Mouse (Mus musculus) C3H10T1/2 (cell line): ENCODE measurements around the gene Il10rb. TPM values are rescaled to one million over a fixed set of nuclear protein-coding genes. Genes with fewer than 3 reads are reported as not detected.

Experiments used
- polyA plus RNA-seq, 2 experiments: library from polyadenylated mRNA; unstranded; fragments of >200 nt; fragmentation: generic; extraction: Trizol; gene quantifications; one replicate each; pipeline ENCODE4 v1.2.1; 2012; ENCODE audit warnings: missing spikeins in 2 of 2

Gene Il10rb
- polyA plus RNA-seq = 10 to 100 TPM in 1 of 2 experiments, 1 to 10 TPM in 1; 3.7 to 18.8 TPM

DNA sequence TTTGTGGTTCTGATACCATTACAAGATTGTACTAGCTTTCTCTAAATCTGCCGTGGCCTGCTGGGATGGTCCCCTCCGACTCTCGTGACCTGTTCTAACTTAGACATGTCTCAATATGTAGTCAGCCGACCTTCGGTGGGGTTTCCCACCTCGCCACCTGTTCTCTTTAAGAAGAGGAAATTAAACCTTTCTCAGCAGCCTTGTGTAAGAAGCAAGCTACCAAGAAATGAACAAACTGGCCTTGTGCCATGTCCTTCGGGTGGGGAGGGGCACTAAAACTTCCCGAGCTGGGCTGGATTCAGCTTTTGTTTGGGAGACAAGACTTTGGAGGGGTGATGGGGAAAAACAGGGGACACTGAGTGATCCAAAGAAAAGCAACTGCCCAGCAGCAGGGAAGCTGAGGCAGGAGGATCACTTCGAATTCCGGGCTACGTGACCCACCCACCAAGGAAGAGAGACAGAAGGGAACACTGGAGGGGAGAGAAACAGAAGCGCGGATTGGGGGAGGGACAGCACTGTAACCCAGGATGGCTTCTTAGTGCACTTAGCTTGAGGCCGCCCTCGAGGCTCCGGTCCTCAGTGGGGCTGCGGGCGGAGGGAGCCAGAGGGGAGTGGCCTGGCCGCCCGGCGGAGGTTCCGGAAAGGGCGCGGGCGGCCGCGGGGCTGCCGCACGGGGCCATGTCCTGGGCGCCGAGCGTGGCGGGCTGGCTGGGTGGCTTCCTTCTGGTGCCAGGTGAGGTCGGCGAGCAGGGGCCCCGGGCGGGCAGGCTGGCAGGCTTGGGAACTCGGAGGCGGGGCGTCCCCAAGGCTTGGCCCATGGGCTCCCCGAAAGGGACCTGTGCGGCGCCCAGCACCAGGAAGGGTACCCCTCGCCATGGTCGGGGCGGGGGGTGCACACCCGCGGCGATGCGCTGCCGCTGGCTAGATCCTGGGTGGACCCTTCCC lies at the start of gene Il10rb:
Gene Il10rb, plus strand, starts transcription at position 525 of the 945 bp plus-strand sequence.

DNA sequence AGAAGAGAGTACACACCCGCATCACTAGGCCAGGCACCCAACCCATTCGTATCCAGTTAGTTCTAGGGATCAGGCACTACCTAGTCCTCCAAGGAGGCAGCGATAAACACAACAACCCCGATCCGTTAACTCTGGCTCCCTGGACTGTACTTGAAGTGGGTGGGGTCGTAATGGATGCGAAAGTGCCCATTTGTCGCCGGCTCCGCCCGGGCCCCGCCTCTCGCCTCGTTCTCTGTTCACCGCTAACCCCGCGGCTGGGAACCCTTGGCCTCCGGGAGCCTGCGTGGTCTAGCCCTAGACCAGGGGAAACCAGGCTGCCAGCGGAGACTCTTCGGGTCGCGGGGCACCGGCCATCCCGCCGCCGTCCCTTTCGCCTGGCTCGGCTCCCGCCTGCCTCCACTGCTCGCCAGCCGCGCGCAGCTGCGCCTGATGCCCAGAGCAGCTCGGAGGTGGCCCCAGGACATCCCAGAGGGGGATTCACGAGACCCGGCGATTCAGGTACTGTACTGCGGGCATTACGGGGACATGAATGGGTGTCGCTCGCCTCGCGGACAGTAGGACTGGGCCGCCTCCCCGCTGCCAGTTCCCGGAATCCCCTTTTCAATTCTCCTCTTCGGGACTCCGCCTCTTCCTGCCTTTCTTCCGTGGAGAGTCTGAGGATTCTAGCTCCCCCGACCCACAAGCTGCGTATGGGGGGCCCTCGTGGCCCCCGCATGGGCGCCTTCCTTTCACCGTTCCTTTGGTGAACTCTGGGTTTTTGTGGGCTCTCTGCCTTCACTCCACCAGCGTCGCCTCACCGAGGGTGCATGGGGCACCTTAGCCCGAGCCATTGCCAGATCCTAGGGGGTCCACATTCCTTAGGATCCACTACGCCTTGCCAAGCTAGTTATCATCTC lies 33.1 kb upstream of the Il10rb start, which contains the start of gene Ifnar2:
Gene Ifnar2, plus strand, starts transcription at position 207 of the 896 bp plus-strand sequence.

DNA sequence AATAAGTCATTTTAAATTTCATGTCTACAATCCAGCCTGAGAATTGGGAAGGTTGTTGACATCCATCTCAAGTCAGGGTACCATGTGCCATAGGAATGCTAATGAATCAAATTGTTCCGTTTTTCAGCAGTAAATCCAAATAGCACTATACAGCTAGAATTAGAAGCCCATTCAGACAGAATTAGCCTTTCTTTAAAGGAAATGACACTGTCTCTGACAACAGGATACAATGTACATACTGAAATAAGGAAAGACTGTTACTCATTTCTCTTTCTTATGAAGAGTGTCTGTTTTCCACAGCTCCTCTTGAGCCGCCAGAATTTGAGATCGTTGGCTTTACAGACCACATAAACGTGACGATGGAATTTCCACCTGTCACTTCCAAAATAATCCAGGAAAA lies 14.5 kb upstream of the Il10rb start, which contains the start of gene Gm21970:
Gene Gm21970, plus strand, starts transcription at position 301 of the 400 bp plus-strand sequence.

Other genes with a start within 250 kb of the Il10rb start
- gene Olig2, start 180.7 kb upstream of the Il10rb start, polyA plus RNA-seq = not detected
- gene Olig1, start 136.4 kb upstream of the Il10rb start, polyA plus RNA-seq = not detected
- gene Ifnar2, start 33.4 kb upstream of the Il10rb start, polyA plus RNA-seq = 10 to 100 TPM; 19.3 to 61.3 TPM
- gene Gm21970, start 14.4 kb upstream of the Il10rb start, polyA plus RNA-seq = under 1 TPM in 1 of 2 experiments, not detected in 1; 0.12 TPM
- 10 to 100 TPM in 1 of 2 experiments, 1 to 10 TPM in 1; 2.6 to 31.0 TPM for gene Ifnar1, start 79.1 kb downstream of the Il10rb start, polyA plus RNA-seq
- gene Ifngr2, start 140.9 kb downstream of the Il10rb start, polyA plus RNA-seq = 10 to 100 TPM in 1 of 2 experiments, 1 to 10 TPM in 1; 6.6 to 40.8 TPM
- 10 to 100 TPM in 1 of 2 experiments, 1 to 10 TPM in 1; 2.6 to 17.6 TPM for gene Tmem50b, start 191.6 kb downstream of the Il10rb start, polyA plus RNA-seq
- gene Dnajc28, start 212.9 kb downstream of the Il10rb start, polyA plus RNA-seq = 1 to 10 TPM in 1 of 2 experiments, under 1 TPM in 1; 0.04 to 2.2 TPM
- gene Gart, start 240.8 kb downstream of the Il10rb start, polyA plus RNA-seq = 100 to 1,000 TPM in 1 of 2 experiments, 10 to 100 TPM in 1; 68.3 to 148 TPM
- 10 to 100 TPM; 13.5 to 61.2 TPM for gene Son, start 241.3 kb downstream of the Il10rb start, polyA plus RNA-seq